Mouse (Mus musculus): ENCODE data around the gene Lin7b.

GRCm38 (mm10) chr7:45415636-45416035 is 45.3 kb upstream of the Lin7b start:
- TF ChIP-seq GATA1 (IDR thresholded peaks at IDR 0.05; ENCODE audit: low read length) (no peak), TAL1 (IDR thresholded peaks at IDR 0.05; ENCODE audit: low read length) (no peak)
